Mouse (Mus musculus): Measurements from ENCODE around the gene Mast4.

GRCm38 (mm10) chr13:102892783-102893182 lies 441.5 kb downstream of the Mast4 start:
- TF ChIP-seq ZC3H11A (IDR thresholded peaks at IDR 0.05; ENCODE audit: low read depth, low read length) (no peak), POLR2A (IDR thresholded peaks at IDR 0.05; ENCODE audit: control insufficient read depth in 1 of 2, insufficient read depth in 1 of 2, low read depth in 1 of 2, low read length in 2 of 2, poor library complexity in 1 of 2) (no peak), KAT2A (conservative IDR thresholded peaks at IDR 0.05; ENCODE audit: low read depth, low read length) (no peak), HCFC1 (IDR thresholded peaks at IDR 0.05; ENCODE audit: low read depth, low read length) (no peak), POLR2AphosphoS2 (IDR thresholded peaks at IDR 0.05; ENCODE audit: low read length) (no peak), SMC3 (IDR thresholded peaks at IDR 0.05; ENCODE audit: low read depth, low read length) (no peak), ZNF384 (IDR thresholded peaks at IDR 0.05; ENCODE audit: low read depth, low read length) (no peak), MAX (IDR thresholded peaks at IDR 0.05; ENCODE audit: low read length) (no peak), CTCF (IDR thresholded peaks at IDR 0.05 in 2 of 3, conservative IDR thresholded peaks at IDR 0.05 in 1 of 3; ENCODE audit: control insufficient read depth in 1 of 3, insufficient read depth in 1 of 3, low read depth in 2 of 3, low read length in 3 of 3, poor library complexity in 1 of 3, severe bottlenecking in 1 of 3) (no peak), MXI1 (IDR thresholded peaks at IDR 0.05; ENCODE audit: low read depth, low read length) (no peak), NRF1 (IDR thresholded peaks at IDR 0.05; ENCODE audit: insufficient read depth, low read depth, low read length, poor library complexity, severe bottlenecking) (no peak), TCF12 (IDR thresholded peaks at IDR 0.05; ENCODE audit: low read depth, low read length) (no peak), POLR2AphosphoS5 (IDR thresholded peaks at IDR 0.05; ENCODE audit: borderline replicate concordance, low read depth, low read length) (no peak), NELFE (IDR thresholded peaks at IDR 0.05; ENCODE audit: low read depth, low read length) (no peak)

Measured in MEL (cell line).